Mouse (Mus musculus) thymus, postnatal 14 days (tissue): ENCODE results near the gene Pygm.

Source experiments
- DNase-seq: peaks from one replicate; pipeline ENCODE4 v3.0.0; 2021

The Pygm gene

GRCm38 (mm10) chr19:6415454-6415853 lies 31.3 kb downstream of the Pygm start:
- no peak for DNase-seq

- DNase-seq = no peak
These were observed 32.0 kb downstream of the Pygm start for GRCm38 (mm10) chr19:6416124-6416770.

GRCm38 (mm10) chr19:6416894-6417761 lies 32.9 kb downstream of the Pygm start:
- DNase-seq = no peak

- DNase-seq = peak; percentile 84
These were observed 34.2 kb downstream of the Pygm start, which contains the start of gene Nrxn2 for GRCm38 (mm10) chr19:6418233-6418879. Gene Nrxn2, plus strand, starts transcription at chr19:6418731.

- DNase-seq = peak; percentile 28
These were observed 34.9 kb downstream of the Pygm start for GRCm38 (mm10) chr19:6418984-6419692.

GRCm38 (mm10) chr19:6419805-6420310 lies 35.7 kb downstream of the Pygm start:
- DNase-seq = no peak

- DNase-seq = no peak
These were observed 36.4 kb downstream of the Pygm start for GRCm38 (mm10) chr19:6420481-6421210.

GRCm38 (mm10) chr19:6421211-6421590 lies 37.0 kb downstream of the Pygm start:
- no peak for DNase-seq

GRCm38 (mm10) chr19:6422014-6422413 lies 37.8 kb downstream of the Pygm start:
- DNase-seq = no peak

GRCm38 (mm10) chr19:6423241-6423640 lies 39.0 kb downstream of the Pygm start:
- no peak for DNase-seq

GRCm38 (mm10) chr19:6424137-6424881 lies 40.1 kb downstream of the Pygm start:
- no peak for DNase-seq

GRCm38 (mm10) chr19:6425595-6425994 lies 41.4 kb downstream of the Pygm start:
- no peak for DNase-seq

GRCm38 (mm10) chr19:6426703-6427500 lies 42.7 kb downstream of the Pygm start:
- DNase-seq = peak; percentile 40

GRCm38 (mm10) chr19:6427653-6428434 lies 43.6 kb downstream of the Pygm start:
- no peak for DNase-seq

GRCm38 (mm10) chr19:6428501-6429200 lies 44.5 kb downstream of the Pygm start:
- peak; percentile 83 for DNase-seq

GRCm38 (mm10) chr19:6443016-6443415 lies 58.8 kb downstream of the Pygm start:
- DNase-seq = no peak

GRCm38 (mm10) chr19:6445761-6446423 lies 61.7 kb downstream of the Pygm start:
- no peak for DNase-seq

GRCm38 (mm10) chr19:6446736-6447437 lies 62.7 kb downstream of the Pygm start:
- DNase-seq = no peak
